Mouse (Mus musculus): ENCODE results near the gene Dleu7.

The Dleu7 gene

DNA sequence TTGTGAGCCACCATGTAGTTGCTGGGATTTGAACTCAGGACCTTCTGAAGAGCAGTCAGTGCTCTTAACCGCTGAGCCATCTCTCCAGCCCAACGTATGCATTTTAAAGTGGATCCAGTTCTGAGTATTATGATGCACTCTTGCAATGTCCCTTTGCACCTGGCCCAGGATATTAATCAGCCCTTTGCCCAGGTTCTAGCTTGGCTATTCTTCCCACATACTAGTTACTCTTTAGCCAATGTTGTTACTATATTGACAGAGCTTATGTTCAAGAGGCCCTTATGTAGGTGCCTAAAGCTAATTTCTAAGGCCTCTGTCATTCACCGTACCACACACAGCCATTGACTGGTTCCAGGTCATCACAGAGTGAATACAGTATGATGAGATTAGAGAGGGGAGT is 4.1 kb downstream of the Dleu7 start:
- no peak for DNase-seq (ENCODE audit: low spot score in 2 of 2)

GRCm38 (mm10) chr14:62282974-62283373 is 9.9 kb downstream of the Dleu7 start:
- no peak for DNase-seq (ENCODE audit: low spot score in 2 of 2)

GRCm38 (mm10) chr14:62273604-62274003 is 19.2 kb downstream of the Dleu7 start:
- DNase-seq (ENCODE audit: low spot score in 2 of 2) = no peak

DNA sequence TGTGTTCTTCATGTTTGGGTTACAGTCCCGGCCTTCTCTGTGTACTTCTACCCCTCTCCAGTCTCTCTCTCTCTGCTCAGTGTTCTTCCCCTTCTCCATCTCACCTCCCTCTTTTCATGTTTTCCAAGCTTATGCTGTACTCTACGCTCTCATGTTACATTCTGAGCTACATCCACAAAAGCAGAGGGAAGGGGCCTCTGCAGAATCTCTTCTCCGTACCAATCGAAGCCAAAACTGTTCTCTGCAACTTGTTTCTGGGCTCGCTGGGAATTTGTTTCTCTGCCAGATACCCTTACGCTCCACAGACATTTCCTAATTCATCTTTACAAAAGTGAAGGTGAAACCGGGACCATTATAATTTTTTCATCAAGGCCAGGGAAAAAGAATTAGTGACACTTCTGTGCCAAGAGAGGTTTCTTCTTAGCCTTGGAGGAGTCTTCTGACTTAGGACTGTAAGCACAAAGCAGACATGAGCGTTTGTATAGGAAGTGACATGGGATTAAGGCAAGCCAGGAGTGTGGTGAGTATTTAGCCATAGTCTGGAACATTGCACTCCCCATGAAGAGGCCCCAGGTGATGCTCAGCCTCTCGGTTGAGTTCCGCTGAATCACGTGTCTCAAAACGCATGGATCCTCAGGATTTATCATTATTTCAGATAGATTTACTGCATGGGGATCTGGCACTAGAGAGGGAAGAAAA is 22.0 kb downstream of the Dleu7 start:
- DNase-seq (ENCODE audit: low spot score in 2 of 2) = no peak

DNA sequence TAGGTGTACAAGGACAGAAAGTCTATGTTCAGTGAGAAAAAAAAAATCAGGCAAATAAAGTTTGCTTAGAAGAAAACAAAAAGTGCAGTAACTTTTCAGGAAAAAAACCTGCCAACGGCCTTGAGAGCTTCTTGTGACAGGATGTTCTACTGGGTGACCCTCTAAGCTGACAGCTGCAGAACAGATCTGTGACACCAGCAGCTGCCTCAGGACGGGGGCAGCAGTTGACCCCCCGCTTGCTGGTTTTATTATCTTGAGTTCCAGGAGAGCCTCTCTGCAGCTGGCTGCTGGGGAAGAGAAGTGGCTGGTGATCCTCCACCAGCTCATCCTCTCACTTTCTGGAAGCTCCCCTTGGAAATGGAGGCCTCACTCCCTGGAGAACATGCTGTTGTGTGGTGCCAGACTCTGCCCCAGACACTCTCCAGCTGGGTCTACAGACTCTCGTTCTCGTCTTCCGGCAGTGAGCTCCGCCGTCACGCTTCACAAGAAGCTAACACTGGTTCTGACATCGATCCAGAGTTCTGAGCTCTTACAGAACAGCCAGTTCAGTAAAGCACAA is 33.8 kb downstream of the Dleu7 start:
- no peak for DNase-seq (ENCODE audit: low spot score in 2 of 2)

DNA sequence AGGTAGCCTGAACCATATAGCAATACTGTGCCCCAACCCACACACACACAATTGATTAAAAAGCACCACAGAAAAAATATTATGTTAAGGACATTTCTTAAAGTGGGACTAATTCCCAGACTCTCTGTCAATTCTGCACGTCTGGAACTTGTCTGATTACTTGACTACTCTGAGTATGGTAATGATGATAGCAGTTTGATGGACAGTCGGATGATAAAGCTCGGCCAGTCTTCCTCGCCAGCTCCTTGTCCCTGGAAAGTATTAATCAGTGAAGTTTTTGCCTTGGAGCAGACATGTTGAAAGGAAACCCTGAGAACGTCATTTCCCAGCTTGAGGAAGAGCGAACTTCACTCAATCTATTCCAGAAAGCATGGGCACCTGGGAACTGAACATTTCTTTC is 34.7 kb downstream of the Dleu7 start:
- no peak for DNase-seq (ENCODE audit: low spot score in 2 of 2)

GRCm38 (mm10) chr14:62256066-62256465 is 36.8 kb downstream of the Dleu7 start:
- no peak for DNase-seq (ENCODE audit: low spot score in 2 of 2)

DNA sequence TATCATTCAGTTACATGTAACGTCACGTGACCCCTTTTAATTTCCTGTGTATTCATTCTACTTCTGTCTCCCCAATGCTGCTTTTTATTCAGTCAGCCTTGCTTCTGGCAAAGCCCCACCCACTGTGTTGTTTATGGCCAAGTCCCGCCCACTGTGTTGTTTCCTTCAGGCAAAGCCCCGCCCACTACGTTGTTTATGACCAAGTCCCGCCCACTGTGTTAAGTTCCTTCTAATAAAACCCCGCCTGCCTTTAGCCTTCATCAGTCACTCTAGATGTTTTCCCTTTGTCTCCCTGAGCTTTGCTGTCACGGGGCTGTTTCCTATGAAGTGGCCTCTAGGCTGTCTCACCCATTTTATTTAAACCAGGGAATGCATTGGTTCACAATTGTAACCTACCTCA is 38.5 kb downstream of the Dleu7 start:
- no peak for DNase-seq (ENCODE audit: low spot score in 2 of 2)

DNA sequence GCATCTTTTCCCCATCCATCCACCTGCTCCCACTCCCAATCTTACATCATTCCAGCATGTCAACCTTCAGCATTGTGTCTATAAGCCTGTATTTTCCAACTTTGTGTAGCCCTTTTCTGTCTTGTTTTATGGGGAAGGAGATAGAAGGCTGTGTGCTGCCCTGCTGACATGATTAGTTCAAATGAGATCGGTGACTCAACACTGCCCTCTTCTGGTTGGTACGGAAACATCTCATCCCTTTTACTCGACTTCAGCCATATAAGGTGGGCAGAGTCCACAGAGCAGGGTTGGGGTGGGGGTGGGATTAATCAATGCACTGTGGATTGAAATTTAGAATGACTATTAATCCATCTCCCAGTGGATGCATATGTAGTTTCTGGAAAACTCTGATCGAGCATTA is 40.8 kb downstream of the Dleu7 start:
- DNase-seq (ENCODE audit: low spot score in 2 of 2) = peak; percentile 25 to 65

GRCm38 (mm10) chr14:62250046-62250445 is 42.8 kb downstream of the Dleu7 start:
- DNase-seq (ENCODE audit: low spot score in 2 of 2) = no peak

GRCm38 (mm10) chr14:62249251-62249650 is 43.6 kb downstream of the Dleu7 start:
- no peak for DNase-seq (ENCODE audit: low spot score in 2 of 2)

DNA sequence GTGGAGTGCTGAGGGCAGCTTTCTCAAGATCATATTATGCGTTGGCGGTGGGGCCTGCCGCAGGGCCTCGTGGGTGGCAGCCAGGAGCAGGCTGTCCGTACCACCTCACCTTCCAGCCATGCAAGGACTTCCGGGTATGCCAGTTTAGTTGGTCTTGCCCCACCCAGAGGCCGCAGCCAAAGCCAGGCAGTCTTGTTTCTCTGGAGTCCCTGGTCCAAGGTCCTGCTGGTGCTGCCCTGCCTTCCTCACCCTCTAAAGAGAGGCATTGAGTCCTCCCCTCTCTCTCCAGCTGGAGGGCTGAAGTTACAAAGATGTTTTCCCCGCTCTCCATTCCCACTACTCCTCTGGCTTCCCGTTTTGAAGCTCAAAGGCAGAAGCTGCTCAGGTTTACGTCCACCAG is 44.1 kb downstream of the Dleu7 start:
- no peak for DNase-seq (ENCODE audit: low spot score in 2 of 2)

DNA sequence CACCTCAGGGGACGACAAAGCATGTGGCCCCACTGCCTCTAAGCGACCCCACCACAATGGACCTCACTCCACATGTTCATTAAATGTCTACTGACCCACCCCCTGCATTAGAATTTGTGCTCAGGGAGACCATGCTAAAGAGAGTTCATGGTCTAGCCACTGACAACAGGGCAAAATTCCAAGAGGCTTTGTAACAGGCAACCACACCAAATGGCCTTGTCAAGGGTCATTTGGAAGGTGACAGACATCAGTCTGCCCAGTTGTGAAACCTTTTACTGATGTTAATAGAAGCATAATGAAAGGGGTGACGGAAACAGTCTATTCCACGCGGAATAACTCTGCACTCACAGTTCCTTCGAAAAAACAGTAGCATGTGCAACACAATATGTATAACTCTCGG is 44.5 kb downstream of the Dleu7 start:
- no peak for DNase-seq (ENCODE audit: low spot score in 2 of 2)

GRCm38 (mm10) chr14:62245557-62245956 is 47.3 kb downstream of the Dleu7 start:
- DNase-seq (ENCODE audit: low spot score in 2 of 2) = no peak

GRCm38 (mm10) chr14:62243530-62243929 is 49.3 kb downstream of the Dleu7 start:
- DNase-seq (ENCODE audit: low spot score in 2 of 2) = no peak

DNA sequence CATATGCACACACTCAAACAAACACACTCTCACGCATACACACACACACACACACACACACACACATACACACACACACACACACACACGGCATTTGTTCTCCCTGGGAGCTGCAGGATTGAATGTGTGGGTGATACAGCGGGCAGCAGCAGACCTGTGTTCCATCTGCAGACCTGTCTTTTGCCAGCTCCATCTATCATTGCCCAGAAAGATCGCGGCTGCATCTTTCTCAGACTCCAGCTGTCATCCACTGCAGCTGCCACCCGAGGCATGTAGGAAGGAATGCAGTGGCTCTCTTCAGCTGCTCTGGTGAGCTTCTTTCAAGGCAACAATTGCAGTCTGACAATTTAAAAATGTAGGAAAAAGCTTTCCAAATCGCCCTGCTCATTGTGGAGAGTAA is 56.9 kb downstream of the Dleu7 start:
- no peak for DNase-seq (ENCODE audit: low spot score in 2 of 2)

GRCm38 (mm10) chr14:62235214-62235613 is 57.6 kb downstream of the Dleu7 start:
- no peak for DNase-seq (ENCODE audit: low spot score in 2 of 2)

GRCm38 (mm10) chr14:62230968-62231367 is 61.9 kb downstream of the Dleu7 start:
- no peak for DNase-seq (ENCODE audit: low spot score in 2 of 2)

- no peak for DNase-seq (ENCODE audit: low spot score in 2 of 2)
These were observed 65.7 kb downstream of the Dleu7 start for GRCm38 (mm10) chr14:62227101-62227500.

- DNase-seq (ENCODE audit: low spot score in 2 of 2) = no peak
These were observed 66.2 kb downstream of the Dleu7 start for GRCm38 (mm10) chr14:62226576-62227047.

All from spleen, postnatal 4 days (tissue).